Mouse (Mus musculus) ES-E14 (cell line): Measurements from ENCODE around the gene Baiap3.

Experiments
- CHD2 ChIP-seq: IDR thresholded peaks from 2 replicates; pipeline ENCODE4 v1.6.1; 2014; ENCODE audit warnings: mild to moderate bottlenecking, low read depth, low read length, inconsistent platforms
- HCFC1 ChIP-seq: IDR thresholded peaks from 2 replicates; pipeline ENCODE4 v1.6.1; 2012; ENCODE audit warnings: low read length, inconsistent platforms, borderline replicate concordance; ENCODE audit not compliant: insufficient read depth
- MAFK ChIP-seq: IDR thresholded peaks from 2 replicates; pipeline ENCODE4 v1.6.1; 2014; ENCODE audit warnings: mild to moderate bottlenecking, low read depth, low read length, inconsistent platforms; ENCODE audit not compliant: insufficient read depth
- ZC3H11A ChIP-seq: IDR thresholded peaks from 2 replicates; pipeline ENCODE4 v1.6.1; 2012; ENCODE audit warnings: low read depth, mild to moderate bottlenecking, inconsistent platforms, low read length, borderline replicate concordance
- ZNF384 ChIP-seq: IDR thresholded peaks from 2 replicates; pipeline ENCODE4 v1.6.1; 2012; ENCODE audit warnings: low read depth, low read length, inconsistent platforms

DNA sequence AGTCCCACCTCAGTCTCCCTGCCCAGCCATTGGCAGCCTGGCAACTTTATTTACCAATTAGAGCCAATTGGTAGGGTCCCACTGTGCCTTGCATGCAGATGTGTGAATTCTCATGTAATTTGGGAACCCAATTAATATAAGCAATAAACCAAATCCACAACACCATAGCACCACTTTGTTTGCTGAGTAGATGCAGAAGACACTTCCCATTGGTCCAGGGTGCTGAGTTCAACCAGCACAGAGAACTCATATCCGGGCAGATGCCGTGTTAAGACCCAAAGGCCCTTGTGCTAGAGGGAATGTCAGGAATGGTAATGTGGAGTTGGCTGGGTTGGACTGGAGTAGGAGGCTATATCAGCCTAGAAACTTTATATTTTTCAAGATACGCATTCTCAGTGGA is 19.7 kb upstream of the Baiap3 start:
- TF ChIP-seq ZNF384 (no peak), MAFK (no peak), CHD2 (no peak), ZC3H11A (no peak), HCFC1 (no peak)
